Mouse (Mus musculus) layer of hippocampus, postnatal 25 days (tissue): ENCODE results near the gene Mycbp. TPM values are rescaled to one million over a fixed set of nuclear protein-coding genes. Genes with fewer than 3 reads are reported as not detected.
"Not testable (repeated sequence)": the region's sequence is repeated elsewhere in the genome, so short reads cannot be mapped to it uniquely, and the experiment has no call there.

Experiments
- DNase-seq, 2 experiments: peaks; one replicate each; pipeline ENCODE4 v3.0.0; 2022; ENCODE audit warnings: mixed read lengths in 2 of 2, low spot score in 1 of 2; ENCODE audit errors: extremely low spot score in 1 of 2
- total RNA-seq, 2 experiments: library from RNA; stranded (reverse); gene quantifications; 2 replicates each; pipeline ENCODE4 v1.2.3; 2021

Gene Mycbp
- total RNA-seq, 2 experiments from 2014 or later = 12.5 to 13.5 TPM

- no peak for DNase-seq
Measured at GRCm38 (mm10) chr4:123936059-123936458, 31.4 kb downstream of the Mycbp start.

GRCm38 (mm10) chr4:123939838-123940237 is 35.2 kb downstream of the Mycbp start:
- DNase-seq = peak; percentile 70 to 93

GRCm38 (mm10) chr4:123940878-123941277 is 36.2 kb downstream of the Mycbp start:
- not testable (repeated sequence) for DNase-seq

- no peak for DNase-seq
Measured at GRCm38 (mm10) chr4:123946701-123947100, 42.1 kb downstream of the Mycbp start.

GRCm38 (mm10) chr4:123947149-123947548 is 42.5 kb downstream of the Mycbp start:
- no peak for DNase-seq

- no peak for DNase-seq
Measured at GRCm38 (mm10) chr4:123948901-123949300, 44.3 kb downstream of the Mycbp start.

- DNase-seq = no peak
Measured at GRCm38 (mm10) chr4:123949649-123950048, 45.0 kb downstream of the Mycbp start.

GRCm38 (mm10) chr4:123952059-123952458 is 47.4 kb downstream of the Mycbp start:
- DNase-seq = no peak

- DNase-seq = peak; percentile 75 to 90
Measured at GRCm38 (mm10) chr4:123956703-123957491, 52.3 kb downstream of the Mycbp start.

- DNase-seq = no peak
Measured at GRCm38 (mm10) chr4:123957492-123957808, 52.8 kb downstream of the Mycbp start.

GRCm38 (mm10) chr4:123957891-123958290 is 53.3 kb downstream of the Mycbp start:
- no peak for DNase-seq

GRCm38 (mm10) chr4:123960955-123961354 is 56.3 kb downstream of the Mycbp start:
- DNase-seq = no peak

Other genes starting within 250 kb of the Mycbp start
- gene Macf1, start 220.5 kb upstream of the Mycbp start, total RNA-seq = 100 to 1,000 TPM; 194 to 241 TPM
- gene Ndufs5, start 186.6 kb upstream of the Mycbp start, total RNA-seq = 100 to 1,000 TPM; 172 to 199 TPM
- gene Akirin1, start 154.5 kb upstream of the Mycbp start, total RNA-seq = 10 to 100 TPM; 52.3 to 61.3 TPM
- 1 to 10 TPM in 1 of 2 experiments, under 1 TPM in 1; 0.96 to 1.1 TPM for gene Rhbdl2, start 117.0 kb upstream of the Mycbp start, total RNA-seq
- gene 4933427I04Rik, start 45.2 kb upstream of the Mycbp start, total RNA-seq = not detected
- gene Rragc, start 12.6 kb downstream of the Mycbp start, total RNA-seq = 10 to 100 TPM; 47.9 to 59.4 TPM
- not detected for gene 4930535I16Rik, start 13.2 kb downstream of the Mycbp start, total RNA-seq